Mouse (Mus musculus): ENCODE measurements around the gene Ugt1a9.

- TF ChIP-seq E2F4 (IDR thresholded peaks at IDR 0.05; ENCODE audit: insufficient replicate concordance, low read depth, low read length) (no peak), USF1 (IDR thresholded peaks at IDR 0.05; ENCODE audit: low read depth, low read length) (no peak), CTCF (conservative IDR thresholded peaks at IDR 0.05 in 1 of 2, IDR thresholded peaks at IDR 0.05 in 1 of 2; ENCODE audit: low read depth in 2 of 2, low read length in 2 of 2) (no peak), EP300 (IDR thresholded peaks at IDR 0.05; ENCODE audit: low read length) (no peak)
Observed at GRCm38 (mm10) chr1:88213061-88213460, 142.5 kb downstream of the Ugt1a9 start.

Data from CH12.LX (cell line).